Mouse (Mus musculus) heart, embryonic 11.5 days (tissue): Measurements from ENCODE around the gene Hist3h2a. TPM values are rescaled to one million over a fixed set of nuclear protein-coding genes. Genes with fewer than 3 reads are reported as not detected.

ENCODE experiments used
- ATAC-seq: fragments of 200-750 bp; cut with Nextera tagmentation; replicated peaks from 2 replicates; pipeline ENCODE4 v1.8.0; 2017; ENCODE audit warnings: moderate library complexity; ENCODE audit not compliant: insufficient number of reproducible peaks, low FRiP score, low TSS enrichment
- H3K27ac ChIP-seq: fragments of 300-500 bp; sonication (generic); 2 replicates; pipeline ENCODE4 v1.5.1; 2014; ENCODE audit warnings: mild to moderate bottlenecking, low read depth, low read length
- H3K27me3 ChIP-seq: fragments of 300-500 bp; sonication (generic); 2 replicates; pipeline ENCODE4 v1.6.1; 2014; ENCODE audit warnings: mild to moderate bottlenecking, low read length, mixed read lengths; ENCODE audit not compliant: control insufficient read depth, insufficient read depth
- H3K36me3 ChIP-seq: fragments of 300-500 bp; sonication (generic); 2 replicates; pipeline ENCODE4 v1.6.1; 2014; ENCODE audit warnings: mild to moderate bottlenecking, low read length, moderate library complexity, mixed read lengths; ENCODE audit not compliant: control insufficient read depth, insufficient read depth
- H3K4me1 ChIP-seq: fragments of 300-500 bp; sonication (generic); 2 replicates; pipeline ENCODE4 v1.6.1; 2014; ENCODE audit warnings: low read length; ENCODE audit not compliant: control insufficient read depth, insufficient read depth
- H3K4me2 ChIP-seq: fragments of 300-500 bp; sonication (generic); 2 replicates; pipeline ENCODE4 v1.6.1; 2014; ENCODE audit warnings: mild to moderate bottlenecking, moderate library complexity
- H3K4me3 ChIP-seq: fragments of 300-500 bp; sonication (generic); 2 replicates; pipeline ENCODE4 v1.5.1; 2014; ENCODE audit warnings: low read depth, low read length
- H3K9ac ChIP-seq: fragments of 300-500 bp; sonication (generic); 2 replicates; pipeline ENCODE4 v1.6.1; 2014; ENCODE audit warnings: mild to moderate bottlenecking, low read depth, low read length, moderate library complexity
- H3K9me3 ChIP-seq: fragments of 300-500 bp; sonication (generic); replicated peaks from 2 replicates; pipeline ENCODE4 v1.6.1; 2016; ENCODE audit warnings: low read length; ENCODE audit not compliant: control insufficient read depth
- WGBS: fragments of 180-500 bp; shearing (Covaris S2); extraction: QIAGEN DNeasy Blood & Tissue Kit; methylation state at CpG from one replicate; pipeline ENCODE4 v1.1.7; 2014; ENCODE audit not compliant: insufficient replicate concordance; 5-methylcytosine and 5-hydroxymethylcytosine counted together
- polyA plus RNA-seq: library from polyadenylated mRNA; unstranded; fragments of >200 nt; fragmentation: Nextera tagmentation; extraction: Ambion mirVana; gene quantifications from 2 replicates; pipeline ENCODE4 v1.2.1, GENCODE M21; 2014

The Hist3h2a gene
- polyA plus RNA-seq, 1 experiment from 2014 or later = 22.5 TPM

- no peak overlapping the region for H3K27ac ChIP-seq
- no peaks in the 10 kb centered on the region for H3K9me3 ChIP-seq
- no peaks in the 10 kb centered on the region for H3K4me1 ChIP-seq
- ATAC-seq = no peak
- no peak overlapping the region for H3K4me2 ChIP-seq
- H3K27me3 ChIP-seq = no peaks in the 10 kb centered on the region
- no peak overlapping the region for H3K9ac ChIP-seq
- H3K36me3 ChIP-seq = no peaks in the 10 kb centered on the region
- WGBS = 82% methylated on average over 2 of the region's 3 CpGs
- no peak overlapping the region for H3K4me3 ChIP-seq
Measured at GRCm38 (mm10) chr11:58926651-58927050, 27.8 kb upstream of the Hist3h2a start.

DNA sequence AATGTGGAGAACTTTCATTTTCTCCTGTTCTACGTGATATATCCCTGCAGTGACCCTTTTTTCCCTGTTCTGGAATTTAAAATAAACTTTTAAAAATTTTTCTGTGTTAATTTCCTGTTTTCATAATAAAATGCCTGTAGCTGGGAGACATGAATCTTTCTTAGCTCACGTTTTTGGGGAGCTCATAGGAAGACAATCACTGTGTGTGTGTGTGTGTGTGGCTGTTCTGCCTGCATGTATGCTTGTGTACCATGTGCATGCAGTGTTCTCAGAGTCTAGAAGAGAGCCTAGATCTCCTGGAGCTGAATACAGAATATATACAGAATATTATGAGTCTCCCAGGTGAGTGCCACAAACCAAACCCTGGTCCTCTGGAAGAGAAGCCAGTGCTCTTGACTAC is 27.4 kb upstream of the Hist3h2a start:
- no peak overlapping the region for H3K4me3 ChIP-seq
- H3K9ac ChIP-seq = no peak overlapping the region
- no peak overlapping the region for H3K27ac ChIP-seq
- H3K36me3 ChIP-seq = no peaks in the 10 kb centered on the region
- no peaks in the 10 kb centered on the region for H3K4me1 ChIP-seq
- no peak for ATAC-seq
- H3K4me2 ChIP-seq = no peak overlapping the region
- H3K27me3 ChIP-seq = no peaks in the 10 kb centered on the region
- H3K9me3 ChIP-seq = no peaks in the 10 kb centered on the region
- WGBS = 75% methylated on average over 2 of the region's 2 CpGs

- H3K27ac ChIP-seq = peak overlapping the region; percentile 30; the same call in 1 of the 2 replicates
- peak overlapping the region; percentile 54 for H3K4me2 ChIP-seq
- H3K4me1 ChIP-seq = no peaks in the 10 kb centered on the region
- peaks cover 6% of the 10 kb centered on the region; the same call in 1 of the 2 replicates for H3K36me3 ChIP-seq
- ATAC-seq = peak; percentile 43; the same call in 1 of the 2 replicates
- no peaks in the 10 kb centered on the region for H3K27me3 ChIP-seq
- H3K9ac ChIP-seq = peak overlapping the region; percentile 52
- H3K9me3 ChIP-seq = no peaks in the 10 kb centered on the region
- peak overlapping the region; percentile 21 for H3K4me3 ChIP-seq
- 24% methylated on average over 20 of the region's 20 CpGs for WGBS
Measured at GRCm38 (mm10) chr11:58927790-58928651, 26.5 kb upstream of the Hist3h2a start.

GRCm38 (mm10) chr11:58929055-58929454 is 25.4 kb upstream of the Hist3h2a start:
- Histone ChIP-seq H3K9me3 (no peaks in the 10 kb centered on the region), H3K4me2 (no peak overlapping the region), H3K4me1 (no peaks in the 10 kb centered on the region), H3K9ac (no peak overlapping the region), H3K36me3 (peaks cover 17% of the 10 kb centered on the region), H3K4me3 (no peak overlapping the region), H3K27me3 (no peaks in the 10 kb centered on the region), H3K27ac (no peak overlapping the region)
- WGBS = 60% methylated on average over 4 of the region's 4 CpGs
- no peak for ATAC-seq

DNA sequence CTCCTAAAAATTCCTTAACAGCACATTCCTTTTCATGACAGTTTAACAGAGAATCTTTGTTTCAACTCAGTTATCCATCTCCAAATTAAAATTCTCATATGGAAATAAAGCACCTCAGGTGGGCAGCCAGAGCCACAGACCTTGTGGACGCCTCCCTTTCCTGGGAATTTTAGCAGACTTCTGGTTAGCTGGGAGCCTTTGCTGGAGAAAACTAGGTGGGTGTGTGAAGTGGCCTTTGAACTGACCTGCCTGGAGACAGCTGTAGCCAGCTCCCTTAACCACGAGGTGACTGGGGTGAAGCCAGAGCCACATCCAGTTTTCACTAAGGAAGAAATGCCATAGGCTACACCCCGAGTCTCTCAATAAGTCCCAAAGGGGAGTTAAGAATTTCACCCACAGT is 24.8 kb upstream of the Hist3h2a start:
- 34% methylated on average over 3 of the region's 3 CpGs for WGBS
- no peak overlapping the region for H3K4me2 ChIP-seq
- 0 out of 2 replicates have a peak overlapping the region, but pooled peaks have one; percentile 25 for H3K9ac ChIP-seq
- H3K27me3 ChIP-seq = no peaks in the 10 kb centered on the region
- no peak overlapping the region for H3K4me3 ChIP-seq
- H3K36me3 ChIP-seq = peaks cover 20% of the 10 kb centered on the region
- no peaks in the 10 kb centered on the region for H3K4me1 ChIP-seq
- H3K27ac ChIP-seq = no peak overlapping the region
- H3K9me3 ChIP-seq = no peaks in the 10 kb centered on the region
- no peak for ATAC-seq

DNA sequence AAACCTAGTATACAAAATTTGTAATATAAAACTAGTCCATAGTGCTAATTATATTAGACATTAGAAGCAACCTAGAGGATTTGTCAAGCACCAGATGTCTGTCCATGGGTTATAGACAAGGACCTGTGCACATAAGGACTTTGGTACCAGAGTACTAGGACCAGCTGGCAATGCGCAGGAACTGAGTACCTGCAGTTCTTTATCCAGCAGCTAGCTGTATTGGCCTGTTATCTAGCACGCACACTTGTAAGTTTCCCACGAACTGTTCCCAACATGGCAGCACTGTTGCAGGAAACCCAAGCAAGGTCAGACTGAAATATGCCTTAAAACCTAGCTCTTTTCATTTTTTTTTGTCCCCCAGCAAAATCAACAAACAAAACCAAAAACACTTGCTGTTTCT is 24.2 kb upstream of the Hist3h2a start:
- Histone ChIP-seq H3K27me3 (no peaks in the 10 kb centered on the region), H3K4me1 (no peaks in the 10 kb centered on the region), H3K4me2 (no peak overlapping the region), H3K9ac (no peak overlapping the region), H3K9me3 (no peaks in the 10 kb centered on the region), H3K36me3 (peaks cover 20% of the 10 kb centered on the region), H3K27ac (no peak overlapping the region), H3K4me3 (no peak overlapping the region)
- ATAC-seq = no peak
- WGBS = 71% methylated on average over 3 of the region's 3 CpGs

DNA sequence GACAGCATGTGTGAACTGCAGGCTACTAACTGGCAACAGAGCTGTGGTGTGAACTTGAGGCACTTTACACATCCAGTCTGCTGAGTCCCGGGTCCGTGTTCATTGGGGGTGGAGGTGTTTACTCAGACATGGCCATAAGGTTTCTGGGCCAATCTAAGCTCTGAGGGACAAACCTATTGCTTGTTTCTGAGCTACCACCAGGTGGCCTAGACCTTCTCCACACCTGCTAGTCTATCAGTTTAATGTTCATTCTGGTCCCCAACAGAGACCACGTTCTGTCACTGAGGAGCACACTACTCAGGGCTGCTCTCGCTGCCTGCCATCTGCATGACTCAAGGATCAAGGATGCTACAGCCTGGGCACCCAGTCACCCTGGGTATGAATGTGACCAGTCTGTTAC is 22.9 kb upstream of the Hist3h2a start:
- peaks cover 20% of the 10 kb centered on the region for H3K36me3 ChIP-seq
- no peaks in the 10 kb centered on the region for H3K9me3 ChIP-seq
- WGBS = 71% methylated on average over 4 of the region's 4 CpGs

GRCm38 (mm10) chr11:58937909-58938308 is 16.6 kb upstream of the Hist3h2a start:
- Histone ChIP-seq H3K27ac (peak overlapping the region; percentile 92), H3K4me2 (peak overlapping the region; percentile 100), H3K36me3 (peaks cover 14% of the 10 kb centered on the region), H3K4me3 (peak overlapping the region; percentile 86), H3K9ac (peak overlapping the region; percentile 79), H3K27me3 (no peaks in the 10 kb centered on the region), H3K4me1 (peaks cover 10% of the 10 kb centered on the region), H3K9me3 (no peaks in the 10 kb centered on the region)
- no peak for ATAC-seq
- WGBS = 1% methylated on average over 13 of the region's 13 CpGs

More for the DNA sequence above, 22.9 kb upstream of the Hist3h2a start:
- Histone ChIP-seq H3K4me2 (no peak overlapping the region), H3K9ac (no peak overlapping the region), H3K27ac (no peak overlapping the region), H3K4me3 (no peak overlapping the region), H3K27me3 (no peaks in the 10 kb centered on the region), H3K4me1 (no peaks in the 10 kb centered on the region)
- ATAC-seq = no peak
